Mouse (Mus musculus): ENCODE measurements around the gene Sh2b3. TPM values are rescaled to one million over a fixed set of nuclear protein-coding genes. Genes with fewer than 3 reads are reported as not detected.

Sh2b3 gene
- total and polyA plus RNA-seq, 3 experiments: 22.8 to 38.3 (median 35.4) TPM

DNA sequence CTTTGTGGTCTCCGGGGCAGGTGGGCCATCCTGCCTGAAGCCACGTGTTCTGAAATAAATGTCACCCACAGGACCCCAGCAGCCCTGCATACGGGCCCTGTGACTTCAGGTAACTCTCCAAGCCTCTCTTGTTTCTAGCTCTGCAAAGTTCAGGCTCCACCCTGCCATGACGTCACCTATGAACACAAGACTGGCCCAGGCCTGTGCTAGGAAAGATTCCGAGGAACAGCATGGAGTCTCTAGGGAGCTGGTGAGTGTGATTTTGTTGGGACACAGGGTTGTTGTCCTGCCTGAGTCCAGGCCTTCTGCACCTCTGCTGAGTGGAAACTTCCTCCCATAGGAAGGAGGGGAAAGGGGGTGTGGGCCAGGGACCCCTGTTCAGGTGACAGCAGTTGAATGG is 30.5 kb upstream of the Sh2b3 start:
- H3K9me3 ChIP-seq (replicated peaks; ENCODE audit: low read length): no peaks in the 10 kb centered on the region
- peaks cover 43% of the 10 kb centered on the region for H3K27me3 ChIP-seq (replicated peaks)
- DNase-seq (ENCODE audit: extremely low read depth): no peak
- no peak overlapping the region for H3K27ac ChIP-seq (ENCODE audit: insufficient read depth, low read depth)
- dilution Hi-C loops (cut with MboI; ENCODE audit: extremely low pct_ligation_motif_present, extremely low pct_unique_long_range_greater_than_20kb, low sequenced_read_pairs) (no loop called here), in situ Hi-C loops (cut with MboI; ENCODE audit: low pct_ligation_motif_present, low pct_unique_long_range_greater_than_20kb, low sequenced_read_pairs) (loop anchor here (10.0 kb wide), 1 partner anchor 137 kb away; no protein-coding TSS in a partner anchor)
- H3K4me3 ChIP-seq (replicated peaks in 1 of 3; ENCODE audit: low read depth in 2 of 3, low read length in 2 of 3, poor library complexity in 1 of 3): no peak overlapping the region
- H3K4me2 ChIP-seq (ENCODE audit: insufficient read depth, low read depth, poor library complexity, severe bottlenecking): no peak overlapping the region
- peaks cover 0 to 5% of the 10 kb centered on the region in 2 experiments; a peak in 2 of 4 replicates for H3K4me1 ChIP-seq (ENCODE audit: control insufficient read depth in 1 of 2, insufficient read depth in 2 of 2)
- no peak for TF ChIP-seq EP300 (IDR thresholded peaks at IDR 0.05; ENCODE audit: low read length)
- TF ChIP-seq ZNF384 (IDR thresholded peaks at IDR 0.05; ENCODE audit: low read depth, low read length): no peak
- no peak for TF ChIP-seq UBTF (IDR thresholded peaks at IDR 0.05; ENCODE audit: low read depth, low read length)
- no peak for TF ChIP-seq POLR2A (IDR thresholded peaks at IDR 0.05; ENCODE audit: low read depth, low read length)
- TF ChIP-seq RAD21 (IDR thresholded peaks at IDR 0.05; ENCODE audit: low read depth, low read length): no peak
- no peak for TF ChIP-seq TBP (conservative IDR thresholded peaks at IDR 0.05; ENCODE audit: low read depth, low read length)
- no peak for TF ChIP-seq MAX (IDR thresholded peaks at IDR 0.05; ENCODE audit: low read length)
- TF ChIP-seq E2F4 (IDR thresholded peaks at IDR 0.05; ENCODE audit: insufficient replicate concordance, low read depth, low read length): no peak
- TF ChIP-seq SIN3A (IDR thresholded peaks at IDR 0.05; ENCODE audit: low read length): no peak
- TF ChIP-seq MYC (IDR thresholded peaks at IDR 0.05; ENCODE audit: low read depth, low read length): no peak
- no peak for TF ChIP-seq NELFE (IDR thresholded peaks at IDR 0.05; ENCODE audit: low read depth, low read length)
- TF ChIP-seq BHLHE40 (IDR thresholded peaks at IDR 0.05; ENCODE audit: low read depth, low read length): no peak
- no peak for TF ChIP-seq MXI1 (IDR thresholded peaks at IDR 0.05; ENCODE audit: low read depth, low read length)
- TF ChIP-seq USF1 (IDR thresholded peaks at IDR 0.05; ENCODE audit: low read depth, low read length): no peak
- no peak for TF ChIP-seq ZKSCAN1 (IDR thresholded peaks at IDR 0.05; ENCODE audit: borderline replicate concordance, low read depth, low read length)
- TF ChIP-seq USF2 (conservative IDR thresholded peaks at IDR 0.05; ENCODE audit: low read depth, low read length): no peak
- no peak for TF ChIP-seq SMC3 (IDR thresholded peaks at IDR 0.05; ENCODE audit: low read depth, low read length)
- TF ChIP-seq RCOR1 (conservative IDR thresholded peaks at IDR 0.05; ENCODE audit: low read depth, low read length): no peak
- TF ChIP-seq JUN (IDR thresholded peaks at IDR 0.05; ENCODE audit: insufficient read depth, low read depth, low read length): no peak
- TF ChIP-seq GABPA (IDR thresholded peaks at IDR 0.05; ENCODE audit: insufficient replicate concordance, low read depth, low read length): no peak
- no peaks in the 10 kb centered on the region for H3K79me2 ChIP-seq (replicated peaks; ENCODE audit: control insufficient read depth, extremely low read depth, insufficient read depth, poor library complexity, severe bottlenecking)
- no peak overlapping the region for H3K9ac ChIP-seq (ENCODE audit: insufficient read depth, low read depth)
- no peaks in the 10 kb centered on the region for H3K36me3 ChIP-seq (replicated peaks in 1 of 2; ENCODE audit: control insufficient read depth in 1 of 2, insufficient read depth in 1 of 2, low read length in 1 of 2)

DNA sequence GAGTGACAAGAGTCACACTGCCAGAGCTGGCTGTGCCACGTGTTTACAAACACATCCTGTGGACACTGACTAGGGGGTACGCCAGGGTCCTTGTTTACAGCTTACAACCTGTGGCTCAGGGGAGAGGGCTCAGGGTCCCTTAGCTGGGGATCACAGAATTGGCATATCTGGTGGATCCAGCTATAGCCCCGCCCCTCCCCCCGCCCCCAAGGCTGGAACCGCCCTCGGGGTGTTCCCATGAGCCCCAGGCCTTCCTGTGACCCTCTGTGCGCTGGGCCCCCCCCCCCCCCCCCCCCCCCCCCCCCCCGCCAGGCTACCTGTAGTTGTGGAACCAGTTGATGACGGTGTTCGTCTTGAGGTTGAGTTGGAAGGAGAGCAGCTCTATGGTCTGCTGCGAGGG is 26.9 kb upstream of the Sh2b3 start:
- dilution Hi-C loops (cut with MboI; ENCODE audit: extremely low pct_ligation_motif_present, extremely low pct_unique_long_range_greater_than_20kb, low sequenced_read_pairs): no loop called here
- TF ChIP-seq ZC3H11A (IDR thresholded peaks at IDR 0.05; ENCODE audit: low read depth, low read length): no peak
- TF ChIP-seq JUND (conservative IDR thresholded peaks at IDR 0.05; ENCODE audit: low read depth, low read length): no peak
- no peak for TF ChIP-seq MAZ (IDR thresholded peaks at IDR 0.05; ENCODE audit: low read depth, low read length)
- no peak for TF ChIP-seq RCOR1 (conservative IDR thresholded peaks at IDR 0.05; ENCODE audit: low read depth, low read length)
- TF ChIP-seq USF1 (IDR thresholded peaks at IDR 0.05; ENCODE audit: low read depth, low read length): no peak
- no peak for TF ChIP-seq NELFE (IDR thresholded peaks at IDR 0.05; ENCODE audit: low read depth, low read length)
- no peak for TF ChIP-seq BHLHE40 (IDR thresholded peaks at IDR 0.05; ENCODE audit: low read depth, low read length)
- no peak for TF ChIP-seq ZKSCAN1 (IDR thresholded peaks at IDR 0.05; ENCODE audit: borderline replicate concordance, low read depth, low read length)
- no peak for TF ChIP-seq MAFK (IDR thresholded peaks at IDR 0.05; ENCODE audit: insufficient replicate concordance, low read length)
- no peak for TF ChIP-seq JUN (IDR thresholded peaks at IDR 0.05; ENCODE audit: insufficient read depth, low read depth, low read length)
- TF ChIP-seq ZNF384 (IDR thresholded peaks at IDR 0.05; ENCODE audit: low read depth, low read length): no peak
- TF ChIP-seq TBP (conservative IDR thresholded peaks at IDR 0.05; ENCODE audit: low read depth, low read length): no peak
- TF ChIP-seq SIN3A (IDR thresholded peaks at IDR 0.05; ENCODE audit: low read length): no peak
- TF ChIP-seq KAT2A (IDR thresholded peaks at IDR 0.05; ENCODE audit: insufficient replicate concordance, low read length): no peak
- H3K4me3 ChIP-seq (replicated peaks in 1 of 3; ENCODE audit: low read depth in 2 of 3, low read length in 2 of 3, poor library complexity in 1 of 3): no peak overlapping the region
- H3K27ac ChIP-seq (ENCODE audit: insufficient read depth, low read depth): no peak overlapping the region
- H3K27me3 ChIP-seq (replicated peaks): peaks cover 61% of the 10 kb centered on the region
- DNase-seq (ENCODE audit: extremely low read depth): no peak
- no peaks in the 10 kb centered on the region for H3K79me2 ChIP-seq (replicated peaks; ENCODE audit: control insufficient read depth, extremely low read depth, insufficient read depth, poor library complexity, severe bottlenecking)
- in situ Hi-C loops (cut with MboI; ENCODE audit: low pct_ligation_motif_present, low pct_unique_long_range_greater_than_20kb, low sequenced_read_pairs): loop anchor here (10.0 kb wide), 1 partner anchor 140 kb away; no protein-coding TSS in a partner anchor
- no peak overlapping the region for H3K9ac ChIP-seq (ENCODE audit: insufficient read depth, low read depth)
- H3K4me2 ChIP-seq (ENCODE audit: insufficient read depth, low read depth, poor library complexity, severe bottlenecking): no peak overlapping the region
- no peaks in the 10 kb centered on the region for H3K4me1 ChIP-seq (ENCODE audit: control insufficient read depth in 1 of 2, insufficient read depth in 2 of 2)
- no peaks in the 10 kb centered on the region for H3K9me3 ChIP-seq (replicated peaks; ENCODE audit: low read length)
- no peaks in the 10 kb centered on the region for H3K36me3 ChIP-seq (replicated peaks in 1 of 2; ENCODE audit: control insufficient read depth in 1 of 2, insufficient read depth in 1 of 2, low read length in 1 of 2)
